Mouse (Mus musculus) embryonic facial prominence, embryonic 11.5 days (tissue): Measurements from ENCODE around the gene Sp7. TPM values are rescaled to one million over a fixed set of nuclear protein-coding genes. Genes with fewer than 3 reads are reported as not detected.

Source experiments
- ATAC-seq: fragments of 200-750 bp; cut with Nextera tagmentation; replicated peaks from 2 replicates; pipeline ENCODE4 v1.8.0; 2017; ENCODE audit warnings: low read depth; ENCODE audit not compliant: insufficient number of reproducible peaks, low FRiP score, low TSS enrichment
- DNase-seq: peaks from one replicate; pipeline ENCODE4 v3.0.0-alpha.2; 2015; ENCODE audit warnings: low spot score
- H3K27ac ChIP-seq: fragments of 300-500 bp; sonication (generic); replicated peaks from 2 replicates; pipeline ENCODE4 v1.5.1; 2014; ENCODE audit warnings: mild to moderate bottlenecking, low read depth, low read length, control low read depth
- H3K27me3 ChIP-seq: fragments of 300-500 bp; sonication (generic); 2 replicates; pipeline ENCODE4 v1.6.1; 2014; ENCODE audit warnings: mild to moderate bottlenecking, low read length, moderate library complexity, mixed read lengths; ENCODE audit not compliant: control insufficient read depth, insufficient read depth
- H3K36me3 ChIP-seq: fragments of 300-500 bp; sonication (generic); replicated peaks from 2 replicates; pipeline ENCODE4 v1.6.1; 2014; ENCODE audit warnings: low read depth, mild to moderate bottlenecking, low read length, moderate library complexity, mixed read lengths; ENCODE audit not compliant: control insufficient read depth, insufficient read depth
- H3K4me1 ChIP-seq: fragments of 300-500 bp; sonication (generic); 2 replicates; pipeline ENCODE4 v1.6.1; 2014; ENCODE audit warnings: low read length, mixed read lengths; ENCODE audit not compliant: control insufficient read depth, insufficient read depth
- H3K4me2 ChIP-seq: fragments of 300-500 bp; sonication (generic); 2 replicates; pipeline ENCODE4 v1.6.1; 2014; ENCODE audit warnings: low read depth, mild to moderate bottlenecking, control low read depth, low read length, moderate library complexity
- H3K4me3 ChIP-seq: fragments of 300-500 bp; sonication (generic); 2 replicates; pipeline ENCODE4 v1.5.1; 2014; ENCODE audit warnings: low read depth, low read length, control low read depth
- H3K9ac ChIP-seq: fragments of 300-500 bp; sonication (generic); replicated peaks from 2 replicates; pipeline ENCODE4 v1.6.1; 2014; ENCODE audit warnings: mild to moderate bottlenecking, control low read depth, low read length
- H3K9me3 ChIP-seq: fragments of 300-500 bp; sonication (generic); replicated peaks from 2 replicates; pipeline ENCODE4 v1.6.1; 2016; ENCODE audit warnings: mild to moderate bottlenecking, low read length, inconsistent platforms, mixed read lengths; ENCODE audit not compliant: control insufficient read depth
- WGBS: fragments of 180-500 bp; shearing (Covaris S2); extraction: QIAGEN DNeasy Blood & Tissue Kit; methylation state at CpG from one replicate; pipeline ENCODE4 v1.1.7; 2014; 5-methylcytosine and 5-hydroxymethylcytosine counted together
- polyA plus RNA-seq: library from polyadenylated mRNA; unstranded; fragments of >200 nt; fragmentation: Nextera tagmentation; extraction: Ambion mirVana; gene quantifications from 2 replicates; pipeline ENCODE4 v1.2.1, GENCODE M21; 2014

Sp7 gene
- polyA plus RNA-seq, 1 experiment from 2014 or later: 2.4 TPM

DNA sequence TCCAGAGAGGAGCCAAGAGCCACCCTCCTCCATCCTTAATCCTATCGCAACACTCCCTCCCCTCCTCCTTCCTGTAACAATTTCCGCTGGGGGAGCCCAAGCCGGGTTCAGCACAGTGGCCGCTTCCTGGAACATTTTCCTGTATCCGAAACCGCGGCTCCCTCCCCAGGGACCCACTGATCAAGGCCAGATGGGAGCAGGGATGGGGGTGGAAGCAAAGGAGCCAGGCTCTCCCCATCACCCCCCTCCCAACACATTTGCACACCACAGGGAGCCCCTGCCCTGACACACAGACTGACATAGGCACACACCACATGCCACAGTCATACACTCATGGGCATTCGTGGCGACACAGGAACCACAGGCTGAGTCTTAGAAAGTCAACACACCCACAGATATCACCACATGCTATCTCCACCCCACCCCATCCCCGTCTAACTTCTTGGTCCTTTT lies 10.9 kb upstream of the Sp7 start:
- peak overlapping the region; percentile 97 for H3K4me2 ChIP-seq
- H3K9ac ChIP-seq: peak overlapping the region; percentile 7
- no peaks in the 10 kb centered on the region for H3K36me3 ChIP-seq
- WGBS: 2% methylated on average over 10 of the region's 10 CpGs
- DNase-seq (peak; percentile 79), ATAC-seq (peak; percentile 51)
- no peak overlapping the region for H3K4me3 ChIP-seq
- no peaks in the 10 kb centered on the region for H3K27me3 ChIP-seq
- no peaks in the 10 kb centered on the region for H3K9me3 ChIP-seq
- H3K27ac ChIP-seq: peak overlapping the region; percentile 88
- peaks cover 3% of the 10 kb centered on the region; the same call in 1 of the 2 replicates for H3K4me1 ChIP-seq

- H3K4me1 ChIP-seq: peaks cover 3% of the 10 kb centered on the region; the same call in 1 of the 2 replicates
- peak overlapping the region; percentile 75 for H3K9ac ChIP-seq
- no peaks in the 10 kb centered on the region for H3K9me3 ChIP-seq
- 0% methylated on average over 7 of the region's 7 CpGs for WGBS
- no peaks in the 10 kb centered on the region for H3K36me3 ChIP-seq
- DNase-seq: peak; percentile 96
- H3K27me3 ChIP-seq: no peaks in the 10 kb centered on the region
- peak overlapping the region; percentile 97 for H3K4me2 ChIP-seq
- H3K27ac ChIP-seq: peak overlapping the region; percentile 88
- peak; percentile 35; the same call in 1 of the 2 replicates for ATAC-seq
- H3K4me3 ChIP-seq: peak overlapping the region; percentile 55
Measured at GRCm38 (mm10) chr15:102377163-102377543, 10.2 kb upstream of the Sp7 start.

GRCm38 (mm10) chr15:102376453-102377162 lies 9.6 kb upstream of the Sp7 start:
- H3K36me3 ChIP-seq: no peaks in the 10 kb centered on the region
- peak overlapping the region; percentile 88 for H3K27ac ChIP-seq
- peak; percentile 67 for ATAC-seq

GRCm38 (mm10) chr15:102370727-102371126 lies 3.7 kb upstream of the Sp7 start:
- ATAC-seq: peak; percentile 59; the same call in 1 of the 2 replicates
- Histone ChIP-seq H3K27ac (peak overlapping the region; percentile 62), H3K36me3 (no peaks in the 10 kb centered on the region), H3K4me2 (peak overlapping the region; percentile 38), H3K27me3 (no peaks in the 10 kb centered on the region; the same call in 1 of the 2 replicates), H3K4me1 (peaks cover 11% of the 10 kb centered on the region; the same call in 1 of the 2 replicates), H3K9ac (peak overlapping the region; percentile 39), H3K4me3 (peak overlapping the region; percentile 6; the same call in 1 of the 2 replicates), H3K9me3 (no peaks in the 10 kb centered on the region)
- DNase-seq: peak; percentile 74
- WGBS: 2% methylated on average over 10 of the region's 10 CpGs

More at GRCm38 (mm10) chr15:102376453-102377162, 9.6 kb upstream of the Sp7 start:
- Histone ChIP-seq H3K4me3 (peak overlapping the region; percentile 55), H3K4me2 (peak overlapping the region; percentile 97), H3K27me3 (no peaks in the 10 kb centered on the region), H3K4me1 (peaks cover 3% of the 10 kb centered on the region; the same call in 1 of the 2 replicates), H3K9me3 (no peaks in the 10 kb centered on the region), H3K9ac (peak overlapping the region; percentile 75)
- under 1% methylated on average over 43 of the region's 43 CpGs for WGBS
- DNase-seq: peak; percentile 67

DNA sequence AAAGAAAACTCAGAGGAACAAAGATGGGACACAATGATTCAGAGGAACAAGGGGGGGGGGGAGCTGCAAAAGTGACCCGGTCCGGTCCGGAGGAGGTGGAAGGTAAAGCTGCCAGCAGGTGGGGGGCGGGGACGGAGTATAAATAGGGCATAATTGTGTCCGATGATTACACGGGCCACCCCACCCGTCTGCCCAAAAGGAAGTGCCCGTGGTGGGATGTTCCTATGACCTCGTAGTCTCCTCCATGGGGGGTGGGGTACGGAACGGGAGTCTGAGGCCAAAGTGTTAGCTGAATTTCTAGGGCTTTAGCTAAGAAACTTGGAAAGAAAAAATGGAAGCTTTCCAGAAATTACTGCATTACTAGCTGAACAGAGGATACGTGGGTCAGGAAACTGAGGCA lies 3.0 kb upstream of the Sp7 start:
- H3K36me3 ChIP-seq: no peaks in the 10 kb centered on the region
- peaks cover 11% of the 10 kb centered on the region for H3K4me1 ChIP-seq
- peak overlapping the region; percentile 62; the same call in 1 of the 2 replicates for H3K27ac ChIP-seq
- no peak for DNase-seq
- H3K4me2 ChIP-seq: no peak overlapping the region
- no peak for ATAC-seq
- H3K4me3 ChIP-seq: no peak overlapping the region
- H3K9ac ChIP-seq: peak overlapping the region; percentile 39; the same call in 1 of the 2 replicates
- no peaks in the 10 kb centered on the region; the same call in 1 of the 2 replicates for H3K27me3 ChIP-seq
- 9% methylated on average over 13 of the region's 13 CpGs for WGBS
- no peaks in the 10 kb centered on the region for H3K9me3 ChIP-seq

- H3K4me2 ChIP-seq: peak overlapping the region; percentile 48
- ATAC-seq: no peak
- peak overlapping the region; percentile 53 for H3K9ac ChIP-seq
- H3K27me3 ChIP-seq: no peaks in the 10 kb centered on the region; the same call in 1 of the 2 replicates
- 2% methylated on average over 7 of the region's 7 CpGs for WGBS
- DNase-seq: no peak
- no peaks in the 10 kb centered on the region for H3K36me3 ChIP-seq
- no peaks in the 10 kb centered on the region for H3K9me3 ChIP-seq
- H3K4me1 ChIP-seq: peaks cover 15% of the 10 kb centered on the region
- H3K4me3 ChIP-seq: peak overlapping the region; percentile 22
- no peak overlapping the region for H3K27ac ChIP-seq
Measured at GRCm38 (mm10) chr15:102366238-102366637, 744 bp downstream of the Sp7 start.

GRCm38 (mm10) chr15:102364678-102365077 lies 2.3 kb downstream of the Sp7 start:
- H3K4me3 ChIP-seq: no peak overlapping the region
- H3K27me3 ChIP-seq: no peaks in the 10 kb centered on the region; the same call in 1 of the 2 replicates
- H3K4me1 ChIP-seq: peaks cover 6% of the 10 kb centered on the region
- no peak overlapping the region for H3K27ac ChIP-seq
- H3K9ac ChIP-seq: no peak overlapping the region
- no peaks in the 10 kb centered on the region for H3K9me3 ChIP-seq
- WGBS: 100% methylated on average over 1 of the region's 1 CpGs
- DNase-seq: no peak
- no peak for ATAC-seq
- H3K4me2 ChIP-seq: no peak overlapping the region
- no peaks in the 10 kb centered on the region for H3K36me3 ChIP-seq

DNA sequence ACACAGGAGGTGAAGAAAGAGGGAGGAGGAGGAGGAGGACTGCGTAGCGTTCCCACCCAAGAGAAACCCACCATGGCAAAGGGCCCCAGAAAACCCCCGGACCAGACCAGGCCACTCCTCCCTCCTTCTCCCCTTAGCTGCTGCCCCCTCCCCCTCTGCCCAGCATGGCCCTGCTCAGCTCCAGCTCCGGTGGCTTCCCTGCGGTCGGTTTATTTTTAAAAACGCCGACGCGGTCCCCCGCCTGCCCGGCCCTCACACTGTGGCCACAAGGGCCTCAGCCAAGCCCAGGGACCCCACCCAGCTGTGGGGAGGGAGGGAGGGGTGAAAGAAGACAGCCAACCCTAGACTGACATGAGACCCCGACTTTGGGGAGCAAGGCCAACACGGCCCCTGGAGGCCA lies 4.3 kb downstream of the Sp7 start:
- ATAC-seq: peak; percentile 25; the same call in 1 of the 2 replicates
- peak; percentile 34 for DNase-seq
- H3K27me3 ChIP-seq: peaks cover 10% of the 10 kb centered on the region; the same call in 1 of the 2 replicates
- WGBS: 10% methylated on average over 14 of the region's 14 CpGs
- peak overlapping the region; percentile 40 for H3K9ac ChIP-seq
- H3K4me1 ChIP-seq: peaks cover 15% of the 10 kb centered on the region
- peak overlapping the region; percentile 26 for H3K4me2 ChIP-seq
- no peaks in the 10 kb centered on the region for H3K36me3 ChIP-seq
- no peak overlapping the region for H3K4me3 ChIP-seq
- no peak overlapping the region for H3K27ac ChIP-seq
- no peaks in the 10 kb centered on the region for H3K9me3 ChIP-seq
